Mouse (Mus musculus): Measurements from ENCODE around the gene Mast4. TPM values are rescaled to one million over a fixed set of nuclear protein-coding genes. Genes with fewer than 3 reads are reported as not detected.

Gene Mast4
- polyA plus RNA-seq, 1 experiment, result 51.8 TPM

DNA sequence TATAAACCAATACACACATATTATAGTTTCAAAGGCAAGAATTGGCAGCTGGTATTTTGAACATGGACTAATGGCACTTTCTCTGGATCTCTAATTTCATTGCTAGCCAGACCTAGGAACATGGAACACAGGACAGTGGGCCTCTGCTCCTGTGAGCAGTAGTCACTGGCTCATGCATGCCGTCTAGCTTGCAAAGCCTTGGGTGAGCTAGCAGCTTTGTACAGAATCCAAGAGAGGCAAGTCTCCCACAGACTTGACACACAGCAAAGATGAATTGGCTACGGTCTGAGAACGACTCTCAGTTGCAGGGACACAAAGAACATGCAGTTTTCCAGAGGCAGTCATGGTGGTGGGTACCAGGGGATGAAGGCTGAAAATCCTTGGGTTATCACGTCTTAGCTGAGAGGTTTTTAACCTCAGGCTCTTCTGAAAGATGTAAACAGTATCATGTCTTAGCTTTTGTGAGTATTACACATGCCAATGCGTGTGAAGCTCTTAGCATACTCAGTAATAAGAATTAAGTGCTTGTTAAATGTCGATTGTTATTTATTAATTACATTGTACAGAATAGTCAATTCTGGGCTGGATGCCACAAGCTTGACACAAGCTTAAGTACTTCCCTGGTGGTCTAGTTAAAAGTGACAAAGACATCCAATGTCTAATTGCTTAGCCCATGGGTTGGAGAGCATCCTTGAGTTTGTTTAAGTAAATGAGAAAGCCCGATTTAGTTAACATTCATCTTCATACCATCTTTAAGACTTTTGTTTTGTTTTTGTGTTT, 550.6 kb downstream of the Mast4 start:
- no peak overlapping the region for H3K27ac ChIP-seq (ENCODE audit: insufficient read depth, low read length)
- TF ChIP-seq CTCF (IDR thresholded peaks at IDR 0.05; ENCODE audit: borderline replicate concordance, insufficient read depth, low read length), result no peak
- no peak for TF ChIP-seq POLR2A (IDR thresholded peaks at IDR 0.05; ENCODE audit: low read depth, low read length)
- H3K4me3 ChIP-seq (ENCODE audit: insufficient read depth, low read length), result no peak overlapping the region
- peaks cover 6% of the 10 kb centered on the region; the same call in 1 of the 2 replicates for H3K4me1 ChIP-seq (ENCODE audit: control insufficient read depth, insufficient read depth, low read length)

DNA sequence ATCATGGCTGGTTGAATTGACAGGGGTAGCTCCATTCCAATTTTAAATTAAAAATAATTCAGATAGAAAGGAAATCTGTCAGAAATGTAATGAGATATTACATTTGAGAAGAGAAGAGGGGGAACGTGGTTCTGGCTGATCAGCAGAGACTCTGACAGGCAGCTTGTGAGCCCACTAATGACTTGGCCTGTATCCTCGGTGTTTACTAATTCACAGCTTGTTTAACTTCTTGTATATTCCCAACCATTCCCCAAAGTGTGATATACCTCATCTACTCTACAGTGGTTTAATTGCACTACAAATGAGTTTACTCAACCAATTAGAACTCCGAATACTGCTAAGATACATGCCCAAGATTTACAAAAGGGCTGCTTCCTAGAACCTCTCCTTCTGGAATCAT, 555.0 kb downstream of the Mast4 start:
- Histone ChIP-seq H3K27ac (ENCODE audit: insufficient read depth, low read length) (no peak overlapping the region), H3K4me1 (ENCODE audit: control insufficient read depth, insufficient read depth, low read length) (no peaks in the 10 kb centered on the region), H3K4me3 (ENCODE audit: insufficient read depth, low read length) (no peak overlapping the region)
- TF ChIP-seq POLR2A (IDR thresholded peaks at IDR 0.05; ENCODE audit: low read depth, low read length), result no peak
- no peak for TF ChIP-seq CTCF (IDR thresholded peaks at IDR 0.05; ENCODE audit: borderline replicate concordance, insufficient read depth, low read length)

DNA sequence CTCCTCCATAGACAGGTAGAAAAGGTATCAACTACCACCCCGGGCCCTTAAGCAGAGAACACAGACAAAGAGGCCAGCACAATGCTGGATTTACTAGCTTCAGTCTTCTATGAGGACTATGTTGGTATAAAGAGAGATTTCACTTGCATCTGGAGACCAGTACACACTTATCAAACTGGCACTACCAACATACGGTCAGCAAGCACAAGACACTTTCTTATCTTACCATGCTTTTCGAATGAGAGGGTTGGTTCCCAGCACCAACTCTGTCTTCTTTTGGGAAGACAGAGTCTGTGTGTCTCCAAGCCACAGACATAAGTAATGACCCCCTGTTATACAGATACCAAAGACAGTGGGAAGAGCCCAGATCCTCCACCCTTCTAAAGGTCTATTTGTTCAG, 555.4 kb downstream of the Mast4 start:
- no peak overlapping the region for H3K4me3 ChIP-seq (ENCODE audit: insufficient read depth, low read length)

DNA sequence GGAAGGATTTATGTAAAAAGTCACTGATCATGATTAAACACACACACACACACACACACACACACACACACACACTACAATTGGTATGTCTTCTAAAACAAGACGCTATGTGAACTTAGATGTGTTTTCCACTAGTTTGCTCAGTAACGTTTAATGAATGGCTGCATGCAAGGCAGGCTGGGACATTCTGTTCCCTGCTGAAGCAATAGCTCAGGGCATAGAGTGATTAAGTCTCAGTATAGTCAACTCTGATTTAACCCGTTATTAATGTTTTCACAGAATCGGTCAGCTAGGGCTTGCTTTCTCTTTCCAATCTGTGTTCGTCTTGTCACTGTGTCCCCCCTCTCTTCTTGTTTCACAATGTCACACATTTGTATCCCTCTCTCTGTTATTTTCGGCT, 558.8 kb downstream of the Mast4 start:
- Histone ChIP-seq H3K4me3 (ENCODE audit: insufficient read depth, low read length) (no peak overlapping the region), H3K4me1 (ENCODE audit: control insufficient read depth, insufficient read depth, low read length) (peaks cover 2% of the 10 kb centered on the region), H3K27ac (ENCODE audit: insufficient read depth, low read length) (no peak overlapping the region)
- no peak for TF ChIP-seq POLR2A (IDR thresholded peaks at IDR 0.05; ENCODE audit: low read depth, low read length)
- no peak for TF ChIP-seq CTCF (IDR thresholded peaks at IDR 0.05; ENCODE audit: borderline replicate concordance, insufficient read depth, low read length)

More for the DNA sequence above, 555.4 kb downstream of the Mast4 start:
- TF ChIP-seq POLR2A (IDR thresholded peaks at IDR 0.05; ENCODE audit: low read depth, low read length) (no peak), CTCF (IDR thresholded peaks at IDR 0.05; ENCODE audit: borderline replicate concordance, insufficient read depth, low read length) (no peak)
- no peak overlapping the region for H3K27ac ChIP-seq (ENCODE audit: insufficient read depth, low read length)
- H3K4me1 ChIP-seq (ENCODE audit: control insufficient read depth, insufficient read depth, low read length), result no peaks in the 10 kb centered on the region

DNA sequence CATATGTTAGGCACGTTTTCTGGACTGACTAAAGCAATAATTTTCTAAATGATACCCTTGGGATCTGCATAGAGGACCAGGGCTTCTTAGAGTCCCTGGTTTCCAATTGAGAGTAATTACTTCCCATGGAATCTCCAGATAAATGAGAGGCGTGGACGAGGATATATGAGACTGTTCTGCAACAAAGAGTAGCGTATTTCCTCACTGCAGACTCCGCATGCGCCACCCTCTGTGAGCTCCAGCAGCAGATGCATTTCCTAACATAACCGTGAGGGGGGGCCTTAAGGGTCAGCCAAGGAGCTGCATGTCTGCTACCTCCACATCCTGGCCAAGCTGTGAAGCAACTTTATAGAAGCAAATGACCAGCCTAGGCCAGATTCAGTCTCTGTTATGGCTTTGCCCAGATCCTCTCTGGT, 559.5 kb downstream of the Mast4 start:
- TF ChIP-seq POLR2A (IDR thresholded peaks at IDR 0.05; ENCODE audit: low read depth, low read length) (no peak), CTCF (IDR thresholded peaks at IDR 0.05; ENCODE audit: borderline replicate concordance, insufficient read depth, low read length) (no peak)
- Histone ChIP-seq H3K4me3 (ENCODE audit: insufficient read depth, low read length) (no peak overlapping the region), H3K4me1 (ENCODE audit: control insufficient read depth, insufficient read depth, low read length) (peaks cover 5% of the 10 kb centered on the region), H3K27ac (ENCODE audit: insufficient read depth, low read length) (no peak overlapping the region)

DNA sequence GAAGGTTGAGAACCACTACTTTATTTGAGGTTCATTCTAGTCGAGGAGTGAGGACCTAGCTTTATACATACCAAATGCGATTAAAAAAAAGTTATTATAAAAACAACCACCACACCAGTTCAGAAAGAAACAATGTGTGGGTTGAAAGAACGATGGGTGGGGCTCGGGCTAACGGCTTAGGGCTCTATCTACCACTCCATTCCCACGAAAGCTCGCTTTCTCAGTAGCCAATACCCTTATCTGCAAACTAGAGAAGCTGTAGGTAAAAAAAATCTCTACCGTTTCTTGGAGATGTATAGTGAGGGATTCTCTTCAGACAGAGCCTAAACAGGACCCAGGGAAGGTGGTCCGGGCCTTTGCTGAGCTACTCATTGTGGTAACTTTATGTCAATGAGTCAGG, 561.1 kb downstream of the Mast4 start:
- no peak overlapping the region for H3K27ac ChIP-seq (ENCODE audit: insufficient read depth, low read length)
- TF ChIP-seq POLR2A (IDR thresholded peaks at IDR 0.05; ENCODE audit: low read depth, low read length) (no peak), CTCF (IDR thresholded peaks at IDR 0.05; ENCODE audit: borderline replicate concordance, insufficient read depth, low read length) (no peak)
- peaks cover 5% of the 10 kb centered on the region for H3K4me1 ChIP-seq (ENCODE audit: control insufficient read depth, insufficient read depth, low read length)
- no peak overlapping the region for H3K4me3 ChIP-seq (ENCODE audit: insufficient read depth, low read length)

DNA sequence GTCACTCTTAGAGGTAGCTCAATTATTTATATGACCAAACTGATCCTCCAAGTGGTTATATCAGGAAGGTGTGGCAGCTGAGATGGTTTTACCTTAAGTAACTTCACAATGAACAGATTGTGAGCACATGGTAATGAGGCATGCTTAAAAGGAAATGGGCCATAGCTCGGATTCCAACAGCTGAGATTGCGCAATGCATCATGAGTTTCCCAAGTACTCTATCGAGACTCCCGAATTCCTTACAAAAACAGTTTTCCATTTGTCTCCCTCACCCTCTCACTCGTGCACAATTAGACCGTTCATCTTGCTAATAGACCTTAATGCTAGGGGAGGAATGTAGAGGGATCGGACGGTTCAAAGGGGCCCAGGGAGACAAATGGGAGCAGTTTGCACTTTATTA, 564.1 kb downstream of the Mast4 start:
- Histone ChIP-seq H3K4me3 (ENCODE audit: insufficient read depth, low read length) (no peak overlapping the region), H3K4me1 (ENCODE audit: control insufficient read depth, insufficient read depth, low read length) (peaks cover 5% of the 10 kb centered on the region), H3K27ac (ENCODE audit: insufficient read depth, low read length) (peak overlapping the region; percentile 47; the same call in 1 of the 2 replicates)
- no peak for TF ChIP-seq POLR2A (IDR thresholded peaks at IDR 0.05; ENCODE audit: low read depth, low read length)
- TF ChIP-seq CTCF (IDR thresholded peaks at IDR 0.05; ENCODE audit: borderline replicate concordance, insufficient read depth, low read length), result no peak

DNA sequence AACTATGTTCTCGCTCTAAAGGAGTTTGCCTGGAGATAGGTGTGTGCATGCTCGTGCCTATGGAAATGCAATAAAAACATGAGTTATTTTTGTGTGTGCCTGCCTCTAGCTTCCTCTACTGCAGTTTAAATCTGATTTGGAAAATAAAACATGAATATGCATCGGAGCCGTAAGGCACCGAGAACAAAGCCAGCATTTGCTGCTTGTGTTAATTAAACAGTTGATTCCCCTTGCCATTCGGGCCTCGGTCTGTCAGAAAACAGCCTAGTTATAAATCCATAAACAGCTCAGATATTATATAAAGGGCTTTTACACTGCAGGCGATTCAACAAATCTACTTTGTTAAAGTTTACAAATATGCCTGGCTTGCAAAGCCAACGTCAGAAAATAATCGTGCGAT, 565.8 kb downstream of the Mast4 start:
- Histone ChIP-seq H3K4me3 (ENCODE audit: insufficient read depth, low read length) (no peak overlapping the region), H3K27ac (ENCODE audit: insufficient read depth, low read length) (no peak overlapping the region), H3K4me1 (ENCODE audit: control insufficient read depth, insufficient read depth, low read length) (peaks cover 5% of the 10 kb centered on the region)
- TF ChIP-seq POLR2A (IDR thresholded peaks at IDR 0.05; ENCODE audit: low read depth, low read length), result no peak
- no peak for TF ChIP-seq CTCF (IDR thresholded peaks at IDR 0.05; ENCODE audit: borderline replicate concordance, insufficient read depth, low read length)

DNA sequence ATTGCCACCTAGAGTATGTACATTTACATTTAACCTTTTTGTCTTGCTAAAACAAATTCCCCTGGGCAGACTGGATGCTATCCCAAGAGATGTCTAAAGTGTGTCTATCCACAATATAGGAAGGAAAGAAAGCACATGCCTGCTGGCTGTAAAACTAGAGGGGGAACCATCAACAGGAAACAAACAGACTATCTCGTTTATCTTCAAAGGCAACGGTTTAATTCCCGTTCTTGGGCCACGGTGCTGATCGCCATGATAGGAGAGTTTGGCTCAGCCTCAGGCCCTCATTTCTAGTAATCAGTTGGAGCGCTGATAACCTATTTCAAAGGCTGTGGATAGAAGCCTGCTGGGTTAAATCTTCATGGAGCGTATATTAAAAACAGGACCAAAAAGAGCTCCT, 567.2 kb downstream of the Mast4 start:
- Histone ChIP-seq H3K4me1 (ENCODE audit: control insufficient read depth, insufficient read depth, low read length) (peaks cover 5% of the 10 kb centered on the region), H3K4me3 (ENCODE audit: insufficient read depth, low read length) (no peak overlapping the region), H3K27ac (ENCODE audit: insufficient read depth, low read length) (no peak overlapping the region)
- TF ChIP-seq POLR2A (IDR thresholded peaks at IDR 0.05; ENCODE audit: low read depth, low read length) (no peak), CTCF (IDR thresholded peaks at IDR 0.05; ENCODE audit: borderline replicate concordance, insufficient read depth, low read length) (no peak)

DNA sequence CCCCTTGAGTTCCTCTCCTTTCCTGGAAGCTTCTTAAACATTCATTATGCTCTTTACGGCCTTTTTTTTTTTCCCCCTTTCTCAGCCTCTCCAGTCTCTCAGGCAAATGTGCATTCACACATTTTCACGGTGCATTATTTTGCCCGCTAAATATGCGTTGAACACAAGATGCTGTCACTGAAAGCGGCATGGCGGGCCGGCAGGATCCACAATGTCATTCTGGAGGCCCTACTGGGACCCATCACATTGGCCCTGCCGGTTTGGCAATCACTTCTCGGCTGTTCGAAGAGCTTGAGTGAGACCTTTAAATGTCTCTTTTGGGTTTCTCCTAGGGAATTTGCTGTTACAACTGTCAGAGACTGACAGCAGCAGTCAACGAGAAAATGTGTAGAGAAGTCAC, 569.1 kb downstream of the Mast4 start:
- Histone ChIP-seq H3K27ac (ENCODE audit: insufficient read depth, low read length) (no peak overlapping the region), H3K4me1 (ENCODE audit: control insufficient read depth, insufficient read depth, low read length) (no peaks in the 10 kb centered on the region)
- no peak for TF ChIP-seq CTCF (IDR thresholded peaks at IDR 0.05; ENCODE audit: borderline replicate concordance, insufficient read depth, low read length)
- TF ChIP-seq POLR2A (IDR thresholded peaks at IDR 0.05; ENCODE audit: low read depth, low read length), result no peak

More for the DNA sequence above, 569.1 kb downstream of the Mast4 start:
- H3K4me3 ChIP-seq (ENCODE audit: insufficient read depth, low read length), result no peak overlapping the region
